Mouse (Mus musculus) adrenal gland, adult 10 weeks (tissue): ENCODE results near the gene Med24. TPM values are rescaled to one million over a fixed set of nuclear protein-coding genes. Genes with fewer than 3 reads are reported as not detected.

Source experiments
- polyA plus RNA-seq: library from polyadenylated mRNA; stranded (reverse); fragments of 350-450 nt; fragmentation: Illumina TruSeq; extraction: RNeasy Lipid Tissue Mini Kit (QIAGEN cat#74804); gene quantifications from one replicate; pipeline ENCODE4 v1.2.3, GENCODE M21; 2014; ENCODE audit warnings: low read depth, low replicate concordance

The Med24 gene
- polyA plus RNA-seq: 5.1 TPM

GRCm38 (mm10) chr11:98729119-98729588 is at the start of gene Med24:
TSS of gene Med24 (minus strand) at chr11:98729435.

GRCm38 (mm10) chr11:98774582-98775347 is 45.5 kb upstream of the Med24 start, which contains the start of gene Nr1d1:
TSS of gene Nr1d1 (minus strand) at chr11:98775333.

GRCm38 (mm10) chr11:98740393-98741050 is 11.3 kb upstream of the Med24 start, which contains the start of gene Thra:
TSS of gene Thra (plus strand) at chr11:98740638.

GRCm38 (mm10) chr11:98701213-98701670 is 28.0 kb downstream of the Med24 start, which contains the start of gene Csf3:
TSS of gene Csf3 (plus strand) at chr11:98701263.

GRCm38 (mm10) chr11:98681786-98682745 is 47.2 kb downstream of the Med24 start, which contains the start of gene Psmd3:
TSS of gene Psmd3 (plus strand) at chr11:98682554.

GRCm38 (mm10) chr11:98664091-98664490 is 65.1 kb downstream of the Med24 start, which contains the start of gene Gsdma:
TSS of gene Gsdma (plus strand) at chr11:98664351.

Other genes with a start within 250 kb of the Med24 start
- gene Ikzf3, start 183.4 kb downstream of the Med24 start, polyA plus RNA-seq: 0.52 TPM
- not detected for gene Zpbp2, start 178.3 kb downstream of the Med24 start, polyA plus RNA-seq
- 19.8 TPM for gene Ormdl3, start 142.1 kb downstream of the Med24 start, polyA plus RNA-seq
- gene Lrrc3c, start 131.1 kb downstream of the Med24 start, polyA plus RNA-seq: not detected
- 0.64 TPM for gene Gm12355, start 103.8 kb downstream of the Med24 start, polyA plus RNA-seq
- gene Gsdma3, start 103.1 kb downstream of the Med24 start, polyA plus RNA-seq: not detected
- gene Gsdma2, start 82.7 kb downstream of the Med24 start, polyA plus RNA-seq: not detected
- gene Gsdma, start 65.1 kb downstream of the Med24 start, polyA plus RNA-seq: not detected
- gene Psmd3, start 46.9 kb downstream of the Med24 start, polyA plus RNA-seq: 17.7 TPM
- gene Csf3, start 28.2 kb downstream of the Med24 start, polyA plus RNA-seq: not detected
- 10.6 TPM for gene Thra, start 11.2 kb upstream of the Med24 start, polyA plus RNA-seq
- gene Nr1d1, start 45.9 kb upstream of the Med24 start, polyA plus RNA-seq: 8.7 TPM
- 93.3 TPM for gene Msl1, start 66.1 kb upstream of the Med24 start, polyA plus RNA-seq
- 20.9 TPM for gene Casc3, start 75.5 kb upstream of the Med24 start, polyA plus RNA-seq
- gene Rapgefl1, start 107.3 kb upstream of the Med24 start, polyA plus RNA-seq: 0.23 TPM
- gene Wipf2, start 134.2 kb upstream of the Med24 start, polyA plus RNA-seq: 9.9 TPM
- gene Cdc6, start 178.4 kb upstream of the Med24 start, polyA plus RNA-seq: 0.58 TPM
- 1.1 TPM for gene Rara, start 198.4 kb upstream of the Med24 start, polyA plus RNA-seq